Mouse (Mus musculus): ENCODE results near the gene Ccdc22. TPM values are rescaled to one million over a fixed set of nuclear protein-coding genes. Genes with fewer than 3 reads are reported as not detected.

Gene Ccdc22
- total and polyA plus RNA-seq, 3 experiments: 23.9 to 32.4 (median 26.0) TPM

GRCm38 (mm10) chrX:7581151-7581550 is 24.2 kb downstream of the Ccdc22 start:
- no peak for DNase-seq (ENCODE audit: extremely low read depth)
- in situ Hi-C loops (cut with MboI; ENCODE audit: low pct_ligation_motif_present, low pct_unique_long_range_greater_than_20kb, low sequenced_read_pairs) (no loop called here), dilution Hi-C loops (cut with MboI; ENCODE audit: extremely low pct_ligation_motif_present, extremely low pct_unique_long_range_greater_than_20kb, low sequenced_read_pairs) (no loop called here)
- Histone ChIP-seq H3K9me3 (replicated peaks; ENCODE audit: low read length) (no peaks in the 10 kb centered on the region), H3K27me3 (replicated peaks) (no peaks in the 10 kb centered on the region), H3K27ac (ENCODE audit: insufficient read depth, low read depth) (no peak overlapping the region), H3K79me2 (replicated peaks; ENCODE audit: control insufficient read depth, extremely low read depth, insufficient read depth, poor library complexity, severe bottlenecking) (no peaks in the 10 kb centered on the region), H3K9ac (ENCODE audit: insufficient read depth, low read depth) (no peak overlapping the region), H3K36me3 (replicated peaks in 1 of 2; ENCODE audit: control insufficient read depth in 1 of 2, insufficient read depth in 1 of 2, low read length in 1 of 2) (peaks cover 0 to 21% of the 10 kb centered on the region in 2 experiments), H3K4me3 (replicated peaks in 1 of 3; ENCODE audit: low read depth in 2 of 3, low read length in 2 of 3, poor library complexity in 1 of 3) (no peak overlapping the region), H3K4me1 (ENCODE audit: control insufficient read depth in 1 of 2, insufficient read depth in 2 of 2) (no peaks in the 10 kb centered on the region), H3K4me2 (ENCODE audit: insufficient read depth, low read depth, poor library complexity, severe bottlenecking) (no peak overlapping the region)
- no peak for TF ChIP-seq CTCF (conservative IDR thresholded peaks at IDR 0.05 in 1 of 2, IDR thresholded peaks at IDR 0.05 in 1 of 2; ENCODE audit: low read depth in 2 of 2, low read length in 2 of 2)
- TF ChIP-seq USF1 (IDR thresholded peaks at IDR 0.05; ENCODE audit: low read depth, low read length): no peak

GRCm38 (mm10) chrX:7574885-7575231 is 30.5 kb downstream of the Ccdc22 start:
- dilution Hi-C loops (cut with MboI; ENCODE audit: extremely low pct_ligation_motif_present, extremely low pct_unique_long_range_greater_than_20kb, low sequenced_read_pairs): no loop called here

GRCm38 (mm10) chrX:7574087-7574884 is 31.0 kb downstream of the Ccdc22 start, which contains the start of gene Ppp1r3f:
Gene Ppp1r3f, minus strand, starts transcription at chrX:7574283.
- no peak for TF ChIP-seq IRF4 (IDR thresholded peaks at IDR 0.05; ENCODE audit: low read depth, low read length)
- TF ChIP-seq ZC3H11A (IDR thresholded peaks at IDR 0.05; ENCODE audit: low read depth, low read length): no peak
- TF ChIP-seq UBTF (IDR thresholded peaks at IDR 0.05; ENCODE audit: low read depth, low read length): no peak
- peak; percentile 24; the same call in 1 of the 2 replicates for TF ChIP-seq TCF12 (IDR thresholded peaks at IDR 0.05; ENCODE audit: low read depth, low read length)
- peak; percentile 66; the same call in 1 of the 2 replicates for TF ChIP-seq POLR2A (IDR thresholded peaks at IDR 0.05; ENCODE audit: low read depth, low read length)
- no peak for TF ChIP-seq SMC3 (IDR thresholded peaks at IDR 0.05; ENCODE audit: low read depth, low read length)
- TF ChIP-seq HCFC1 (IDR thresholded peaks at IDR 0.05; ENCODE audit: low read depth, low read length): 0 out of 2 replicates have a peak, but pooled peaks have one; percentile 2
- TF ChIP-seq RCOR1 (conservative IDR thresholded peaks at IDR 0.05; ENCODE audit: low read depth, low read length): no peak
- TF ChIP-seq ZMIZ1 (IDR thresholded peaks at IDR 0.05; ENCODE audit: low read depth, low read length): no peak
- TF ChIP-seq E2F4 (IDR thresholded peaks at IDR 0.05; ENCODE audit: insufficient replicate concordance, low read depth, low read length): no peak
- no peak for TF ChIP-seq ZNF384 (IDR thresholded peaks at IDR 0.05; ENCODE audit: low read depth, low read length)
- TF ChIP-seq BHLHE40 (IDR thresholded peaks at IDR 0.05; ENCODE audit: low read depth, low read length): 0 out of 2 replicates have a peak, but pooled peaks have one; percentile 7
- no peak for TF ChIP-seq USF1 (IDR thresholded peaks at IDR 0.05; ENCODE audit: low read depth, low read length)
- TF ChIP-seq JUN (IDR thresholded peaks at IDR 0.05; ENCODE audit: insufficient read depth, low read depth, low read length): no peak
- peak; percentile 30; the same call in 1 of the 2 replicates for TF ChIP-seq NELFE (IDR thresholded peaks at IDR 0.05; ENCODE audit: low read depth, low read length)
- 0 out of 2 replicates have a peak, but pooled peaks have one; percentile 15 for TF ChIP-seq SIN3A (IDR thresholded peaks at IDR 0.05; ENCODE audit: low read length)
- no peak for TF ChIP-seq ELF1 (IDR thresholded peaks at IDR 0.05; ENCODE audit: low read depth, low read length)
- TF ChIP-seq GABPA (IDR thresholded peaks at IDR 0.05; ENCODE audit: insufficient replicate concordance, low read depth, low read length): no peak
- H3K79me2 ChIP-seq (replicated peaks; ENCODE audit: control insufficient read depth, extremely low read depth, insufficient read depth, poor library complexity, severe bottlenecking): no peaks in the 10 kb centered on the region
- H3K9ac ChIP-seq (ENCODE audit: insufficient read depth, low read depth): peak within 1 kb of the TSS; percentile 92
- dilution Hi-C loops (cut with MboI; ENCODE audit: extremely low pct_ligation_motif_present, extremely low pct_unique_long_range_greater_than_20kb, low sequenced_read_pairs): no loop called here
- DNase-seq (ENCODE audit: extremely low read depth): peak; percentile 94
- peaks cover 17 to 20% of the 10 kb centered on the region in 2 experiments for H3K4me1 ChIP-seq (ENCODE audit: control insufficient read depth in 1 of 2, insufficient read depth in 2 of 2)
- in situ Hi-C loops (cut with MboI; ENCODE audit: low pct_ligation_motif_present, low pct_unique_long_range_greater_than_20kb, low sequenced_read_pairs): no loop called here
- H3K9me3 ChIP-seq (replicated peaks; ENCODE audit: low read length): no peaks in the 10 kb centered on the region
- peak within 1 kb of the TSS; percentile 46 to 84 (median 69) for H3K4me3 ChIP-seq (replicated peaks in 1 of 3; ENCODE audit: low read depth in 2 of 3, low read length in 2 of 3, poor library complexity in 1 of 3)
- H3K27ac ChIP-seq (ENCODE audit: insufficient read depth, low read depth): peak within 1 kb of the TSS; percentile 46; the same call in 1 of the 2 replicates
- peaks cover 0 to 2% of the 10 kb centered on the region in 2 experiments for H3K36me3 ChIP-seq (replicated peaks in 1 of 2; ENCODE audit: control insufficient read depth in 1 of 2, insufficient read depth in 1 of 2, low read length in 1 of 2)
- H3K27me3 ChIP-seq (replicated peaks): no peaks in the 10 kb centered on the region
- H3K4me2 ChIP-seq (ENCODE audit: insufficient read depth, low read depth, poor library complexity, severe bottlenecking): peak within 1 kb of the TSS; percentile 84

More at GRCm38 (mm10) chrX:7574885-7575231, 30.5 kb downstream of the Ccdc22 start:
- in situ Hi-C loops (cut with MboI; ENCODE audit: low pct_ligation_motif_present, low pct_unique_long_range_greater_than_20kb, low sequenced_read_pairs): no loop called here
- Histone ChIP-seq H3K36me3 (replicated peaks in 1 of 2; ENCODE audit: control insufficient read depth in 1 of 2, insufficient read depth in 1 of 2, low read length in 1 of 2) (peaks cover 0 to 2% of the 10 kb centered on the region in 2 experiments), H3K27me3 (replicated peaks) (no peaks in the 10 kb centered on the region), H3K27ac (ENCODE audit: insufficient read depth, low read depth) (no peak overlapping the region), H3K79me2 (replicated peaks; ENCODE audit: control insufficient read depth, extremely low read depth, insufficient read depth, poor library complexity, severe bottlenecking) (no peaks in the 10 kb centered on the region), H3K4me1 (ENCODE audit: control insufficient read depth in 1 of 2, insufficient read depth in 2 of 2) (peaks cover 17 to 20% of the 10 kb centered on the region in 2 experiments), H3K9ac (ENCODE audit: insufficient read depth, low read depth) (peak overlapping the region; percentile 60), H3K4me2 (ENCODE audit: insufficient read depth, low read depth, poor library complexity, severe bottlenecking) (peak overlapping the region; percentile 84), H3K9me3 (replicated peaks; ENCODE audit: low read length) (no peaks in the 10 kb centered on the region), H3K4me3 (replicated peaks in 1 of 3; ENCODE audit: low read depth in 2 of 3, low read length in 2 of 3, poor library complexity in 1 of 3) (peak overlapping the region; percentile 9 to 69 (median 64))
- TF ChIP-seq CHD1 (IDR thresholded peaks at IDR 0.05; ENCODE audit: low read depth, low read length) (no peak), BHLHE40 (IDR thresholded peaks at IDR 0.05; ENCODE audit: low read depth, low read length) (0 out of 2 replicates have a peak, but pooled peaks have one; percentile 4)
- no peak for DNase-seq (ENCODE audit: extremely low read depth)
